Mouse (Mus musculus): Measurements from ENCODE around the gene Chst2.

Chst2 gene

DNA sequence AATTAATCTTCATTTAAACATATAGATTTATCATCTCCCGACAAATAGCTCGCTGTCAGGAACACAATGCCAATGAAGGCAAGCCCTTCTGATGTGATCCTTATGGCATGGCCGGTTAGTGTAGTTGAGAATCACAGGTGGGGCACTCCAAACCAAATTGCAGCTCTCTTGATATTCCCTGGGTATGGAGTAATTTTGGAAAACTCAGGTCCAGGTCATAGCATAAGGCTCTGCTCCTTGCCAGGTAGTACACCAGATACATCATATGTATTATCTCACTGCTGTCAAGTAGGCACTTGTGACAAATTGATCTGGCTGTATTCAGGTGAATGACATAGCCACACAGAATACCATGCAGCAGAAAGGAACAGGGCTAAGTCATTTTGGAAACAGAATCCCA lies 40.6 kb downstream of the Chst2 start:
- DNase-seq (ENCODE audit: low read depth, low spot score): no peak

DNA sequence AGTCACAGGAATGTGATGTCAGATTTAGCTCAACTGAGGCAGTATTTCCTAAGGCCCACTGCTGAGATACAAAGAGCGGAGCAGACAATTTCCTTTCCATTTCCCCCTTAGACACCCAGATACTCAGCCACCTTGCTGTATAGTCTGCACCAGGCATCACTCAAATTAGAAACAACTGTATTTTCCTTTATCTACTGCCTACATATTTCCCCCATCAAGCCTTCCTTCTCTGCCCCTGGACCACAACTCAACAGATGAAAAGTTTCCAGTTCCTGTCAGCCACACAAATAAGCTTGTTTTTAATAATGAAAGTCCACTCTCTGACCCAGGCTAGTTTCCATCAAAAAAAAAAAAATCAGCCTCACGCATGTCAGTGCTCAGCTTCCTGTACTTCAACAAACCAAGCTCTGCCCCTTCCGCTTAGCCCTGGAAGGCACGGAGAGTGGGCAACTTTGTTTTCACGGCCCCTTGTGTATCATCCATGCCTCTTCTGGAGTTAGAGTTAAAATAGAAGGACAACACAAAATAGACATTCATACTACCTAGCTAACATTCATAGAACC lies 52.6 kb downstream of the Chst2 start:
- DNase-seq (ENCODE audit: low read depth, low spot score): no peak

DNA sequence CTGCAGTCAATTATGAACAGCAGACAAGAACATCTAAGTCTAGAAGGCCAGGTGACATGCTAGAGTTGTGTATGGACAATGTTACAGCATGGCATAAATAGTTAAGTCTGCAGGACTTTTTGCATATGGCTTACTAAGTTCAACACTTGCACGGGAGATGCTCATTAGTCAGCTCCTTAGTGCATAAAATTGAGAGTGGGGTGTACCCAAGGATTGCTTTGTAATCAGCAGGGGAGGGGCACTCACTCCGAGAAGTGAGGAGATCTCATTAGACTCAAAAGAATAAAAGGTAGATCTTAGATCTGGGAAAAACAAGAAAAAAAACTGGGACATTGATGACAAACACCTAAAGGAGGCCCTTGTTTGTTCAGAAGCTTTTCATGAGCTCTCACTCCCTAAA lies 54.6 kb downstream of the Chst2 start:
- no peak for DNase-seq (ENCODE audit: low read depth, low spot score)

DNA sequence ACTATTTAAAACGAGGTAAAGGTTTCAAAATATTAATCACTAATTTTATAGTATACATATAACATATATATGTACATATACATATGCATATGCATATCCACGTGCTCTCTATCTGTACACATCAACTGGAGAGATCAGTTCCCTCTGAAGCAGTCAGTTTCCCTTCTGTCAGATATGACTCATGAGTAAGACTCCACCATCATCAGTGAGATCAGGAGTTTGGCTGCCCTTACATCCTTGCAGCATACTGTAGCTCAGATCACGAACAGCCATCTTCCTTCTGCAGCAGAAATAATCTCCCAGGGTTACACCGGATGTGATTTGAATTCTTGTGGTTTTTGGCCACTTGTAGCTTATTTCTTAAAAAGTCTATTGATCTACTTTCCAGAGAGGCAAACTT lies 56.0 kb downstream of the Chst2 start:
- DNase-seq (ENCODE audit: low read depth, low spot score): no peak
